Mouse (Mus musculus) cerebellum, adult 11 months (tissue): ENCODE data around the gene Cxcr2.
A peak's percentile ranks its signal among the peaks of the same experiment; 100 is the strongest.

Experiments used
- DNase-seq: peaks from one replicate; pipeline ENCODE4 v3.0.0; 2022

Gene Cxcr2

DNA sequence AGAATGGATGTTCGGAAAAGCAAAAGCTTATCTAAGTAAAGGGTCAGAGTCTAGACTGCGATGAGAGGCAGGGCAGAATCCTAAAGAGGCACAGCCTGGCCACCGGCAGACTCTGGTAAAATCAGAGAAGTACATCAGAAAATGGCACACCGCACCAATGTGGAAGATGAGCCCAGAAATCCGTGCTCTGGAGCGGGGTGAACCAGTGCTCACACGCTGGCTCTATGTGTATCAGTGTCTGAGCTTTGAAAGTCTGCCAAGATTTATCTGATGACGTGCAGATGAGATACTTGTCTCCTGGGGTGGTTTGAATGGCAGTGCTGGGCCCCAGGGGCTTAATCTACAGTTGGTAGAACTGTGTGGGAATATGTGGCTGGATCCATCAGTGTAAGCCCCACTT lies 45.3 kb downstream of the Cxcr2 start:
- DNase-seq: no peak

DNA sequence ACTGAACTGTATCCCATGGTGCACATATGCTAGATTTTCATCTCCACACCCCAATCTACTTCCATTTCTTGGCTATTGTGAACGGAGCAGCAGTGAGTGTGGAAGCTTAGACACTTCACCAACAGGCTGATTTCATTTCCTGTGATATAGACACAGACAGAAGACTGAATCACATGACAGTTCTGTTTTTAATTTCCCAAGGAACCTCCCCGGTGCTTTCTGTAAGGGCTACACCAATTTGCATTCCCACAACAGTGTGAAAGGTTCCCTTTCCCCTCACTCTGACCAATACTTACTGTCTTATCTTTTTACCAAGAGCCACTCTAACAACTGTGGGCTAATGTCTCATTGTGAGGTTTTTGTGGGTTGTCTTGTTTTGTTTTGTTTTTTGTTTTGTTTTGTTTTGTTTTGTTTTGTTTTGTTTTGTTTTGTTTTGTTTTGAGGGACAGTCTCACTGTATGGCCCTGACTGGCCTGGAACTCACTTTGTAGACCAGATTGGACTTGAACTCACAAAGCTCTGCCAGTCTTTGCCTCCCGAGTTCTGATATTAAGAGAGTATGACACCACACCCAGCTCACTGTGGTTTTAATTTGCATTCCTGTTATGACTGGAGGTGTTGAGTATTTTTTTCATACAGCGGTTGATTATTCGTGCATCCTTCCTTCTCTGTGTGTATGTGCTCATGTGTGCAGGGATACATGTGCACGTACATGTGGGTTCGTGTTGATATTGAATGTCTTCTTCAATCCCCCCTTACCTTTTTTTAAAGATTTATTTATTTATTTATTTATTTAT lies 47.5 kb downstream of the Cxcr2 start:
- no peak for DNase-seq

GRCm38 (mm10) chr1:74203457-74203856 lies 49.7 kb downstream of the Cxcr2 start:
- DNase-seq: no peak

- DNase-seq: peak; percentile 13
Measured at GRCm38 (mm10) chr1:74205881-74206280, 52.1 kb downstream of the Cxcr2 start.

- no peak for DNase-seq
Measured at GRCm38 (mm10) chr1:74206642-74207041, 52.9 kb downstream of the Cxcr2 start.

DNA sequence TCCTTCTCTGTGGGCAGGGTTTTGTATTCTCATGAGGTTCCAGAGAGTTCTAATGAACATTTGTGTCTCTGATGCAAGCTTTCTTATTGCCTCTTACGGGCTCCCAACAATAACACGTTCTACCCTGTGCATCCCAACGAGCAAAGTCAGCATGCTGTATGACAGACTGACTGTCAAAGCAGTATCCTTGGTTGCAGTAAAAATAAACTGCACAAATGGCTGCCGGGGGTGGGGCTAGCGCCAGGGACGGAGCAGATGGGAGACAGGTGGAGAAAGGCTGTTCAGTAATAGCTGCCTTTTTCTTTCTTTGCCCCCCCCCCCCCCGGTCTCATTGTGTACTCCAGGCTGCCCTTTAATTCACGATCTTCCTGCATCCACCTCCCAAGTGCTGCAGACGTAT lies 54.1 kb downstream of the Cxcr2 start:
- DNase-seq: no peak

GRCm38 (mm10) chr1:74208941-74209340 lies 55.2 kb downstream of the Cxcr2 start:
- no peak for DNase-seq
